In the genomic region with DNA sequence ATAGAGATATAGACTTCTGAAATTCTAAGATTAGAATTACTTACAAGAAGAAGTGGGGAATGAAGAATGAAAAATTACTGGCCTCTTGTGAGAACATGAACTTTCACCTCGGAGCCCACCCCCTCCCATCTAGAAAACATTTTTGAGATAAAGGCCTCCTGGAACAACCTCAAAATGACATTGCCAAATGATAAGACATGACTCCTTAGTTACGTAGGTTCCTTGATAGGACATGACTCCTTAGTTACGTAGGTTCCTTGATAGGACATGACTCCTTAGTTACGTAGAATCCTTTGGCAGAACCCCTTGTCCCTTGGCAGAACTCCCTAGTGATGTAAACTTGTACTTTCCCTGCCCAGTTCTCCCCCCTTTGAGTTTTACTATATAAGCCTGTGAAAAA, we compare ENCODE assay signal across 2 mouse cellular contexts. TPM values are rescaled to one million over a fixed set of nuclear protein-coding genes. Genes with fewer than 3 reads are reported as not detected.
DNase-seq lines count a peak whose midpoint lies in the region; ATAC-seq and TF ChIP-seq lines count a peak whose summit lies in the region.
"Not testable (repeated sequence)": the region's sequence is repeated elsewhere in the genome, so short reads cannot be mapped to it uniquely, and the experiment has no call there.

No protein-coding gene starts in this region.

- H3K27me3 ChIP-seq in MEL (ENCODE audit: control insufficient read depth in 1 of 2, insufficient read depth in 2 of 2, low read length in 2 of 2); lung, postnatal 0 days (replicated peaks; ENCODE audit: insufficient read depth, low read length): not testable (repeated sequence)

- H3K4me3 ChIP-seq in MEL (ENCODE audit: control insufficient read depth in 1 of 2, insufficient read depth in 1 of 2, low read depth in 2 of 2, low read length in 2 of 2); lung, postnatal 0 days (ENCODE audit: low read depth, low read length): not testable (repeated sequence)

- TF ChIP-seq EP300 in MEL (IDR thresholded peaks at IDR 0.05; ENCODE audit: low read depth in 1 of 2, low read length in 2 of 2), result peak; percentile 26 to 44; a peak in 1 of 4 replicates
- peak; percentile 73; the same call in 1 of the 2 replicates for TF ChIP-seq EP300 in lung, postnatal 0 days (IDR thresholded peaks at IDR 0.05)

- not testable (repeated sequence) for DNase-seq in MEL (ENCODE audit: low read depth, low spot score); lung, postnatal 0 days (ENCODE audit: low spot score)

- not testable (repeated sequence) for TF ChIP-seq POLR2A in MEL (IDR thresholded peaks at IDR 0.05; ENCODE audit: control insufficient read depth in 1 of 2, insufficient read depth in 1 of 2, low read depth in 1 of 2, low read length in 2 of 2, poor library complexity in 1 of 2)

- 27% methylated on average over 3 of the region's 4 CpGs for WGBS in lung, postnatal 0 days

- not testable (repeated sequence) for H3K4me2 ChIP-seq in lung, postnatal 0 days (replicated peaks; ENCODE audit: low read depth, low read length)

- not testable (repeated sequence) for TF ChIP-seq CTCF in MEL (IDR thresholded peaks at IDR 0.05 in 2 of 3, conservative IDR thresholded peaks at IDR 0.05 in 1 of 3; ENCODE audit: control insufficient read depth in 1 of 3, insufficient read depth in 1 of 3, low read depth in 2 of 3, low read length in 3 of 3, poor library complexity in 1 of 3, severe bottlenecking in 1 of 3); lung, postnatal 0 days (IDR thresholded peaks at IDR 0.05)

- not testable (repeated sequence) for H3K4me1 ChIP-seq in MEL (ENCODE audit: control insufficient read depth in 1 of 2, insufficient read depth in 2 of 2, low read length in 2 of 2); lung, postnatal 0 days (ENCODE audit: insufficient read depth, low read depth, low read length)

- ATAC-seq in lung, postnatal 0 days, result peak; percentile 26; the same call in 1 of the 2 replicates

- H3K79me2 ChIP-seq in MEL (ENCODE audit: control insufficient read depth, insufficient read depth, low read length, poor library complexity), result not testable (repeated sequence)

- H3K27ac ChIP-seq in MEL (ENCODE audit: control insufficient read depth, low read depth, low read length); lung, postnatal 0 days (ENCODE audit: low read length): not testable (repeated sequence)

- TF ChIP-seq RAD21 in MEL (IDR thresholded peaks at IDR 0.05; ENCODE audit: low read depth, low read length), result not testable (repeated sequence)

- not testable (repeated sequence) for H3K36me3 ChIP-seq in MEL (ENCODE audit: control insufficient read depth in 1 of 2, insufficient read depth in 2 of 2, low read length in 2 of 2); lung, postnatal 0 days (ENCODE audit: insufficient read depth, low read length)

- H3K9ac ChIP-seq in MEL (ENCODE audit: control insufficient read depth, low read depth, low read length, poor library complexity, severe bottlenecking); lung, postnatal 0 days (replicated peaks; ENCODE audit: low read depth): not testable (repeated sequence)

- not testable (repeated sequence) for H3K9me3 ChIP-seq in MEL (replicated peaks; ENCODE audit: insufficient read depth, low read length); lung, postnatal 0 days (ENCODE audit: low read length)

TF ChIP-seq in MEL, 35 proteins besides CTCF, POLR2A, EP300 and RAD21:
- TF ChIP-seq RCOR1 (IDR thresholded peaks at IDR 0.05; ENCODE audit: low read depth, low read length) (0 out of 2 replicates have a peak, but pooled peaks have one; percentile 29), TCF12 (IDR thresholded peaks at IDR 0.05; ENCODE audit: low read depth, low read length) (0 out of 2 replicates have a peak, but pooled peaks have one; percentile 29), SIN3A (IDR thresholded peaks at IDR 0.05; ENCODE audit: low read length) (peak; percentile 53), ETS1 (IDR thresholded peaks at IDR 0.05; ENCODE audit: low read depth, low read length) (peak; percentile 72), GATA1 (IDR thresholded peaks at IDR 0.05; ENCODE audit: low read depth, low read length) (peak; percentile 71), MAZ (IDR thresholded peaks at IDR 0.05; ENCODE audit: low read depth, low read length) (0 out of 2 replicates have a peak, but pooled peaks have one; percentile 26)

RNA-seq across cellular contexts. Expression of a gene that starts 16.7 kb away (rescaled TPM):
- 126 and 171 TPM in 2 replicates for total RNA-seq in MEL (2012; rRNA removed)
- 100 to 1,000 TPM; 342 to 437 TPM for polyA plus RNA-seq in MEL (2012; ENCODE audit: insufficient read depth in 1 of 2, insufficient read length in 2 of 2, low read depth in 1 of 2, low replicate concordance in 2 of 2, missing spikeins in 1 of 2)
- 114 and 129 TPM in 2 replicates for polyA plus RNA-seq in lung, postnatal 0 days (2015; fragmentation: Nextera tagmentation; extraction: Ambion mirVana)
